Mouse (Mus musculus) lung, adult 2 months (tissue): ENCODE measurements at regions not wholly inside any gene's neighbourhood (a gene's known extent, or its start where the extent isn't known, plus 50 kb on each side); places are given as distances from the start of the nearest gene placed in this dataset.

ENCODE experiments used
- CTCF ChIP-seq: fragments of 200-500 bp; IDR thresholded peaks from 2 replicates; pipeline ENCODE4 v1.5.1; 2011; ENCODE audit warnings: mild to moderate bottlenecking, low read length, control low read depth; ENCODE audit not compliant: insufficient read depth
- POLR2A ChIP-seq: fragments of 200-500 bp; IDR thresholded peaks from 2 replicates; pipeline ENCODE4 v1.6.1; 2011; ENCODE audit warnings: low read depth, mild to moderate bottlenecking, control low read depth, low read length, borderline replicate concordance; ENCODE audit errors: extremely low read depth

DNA sequence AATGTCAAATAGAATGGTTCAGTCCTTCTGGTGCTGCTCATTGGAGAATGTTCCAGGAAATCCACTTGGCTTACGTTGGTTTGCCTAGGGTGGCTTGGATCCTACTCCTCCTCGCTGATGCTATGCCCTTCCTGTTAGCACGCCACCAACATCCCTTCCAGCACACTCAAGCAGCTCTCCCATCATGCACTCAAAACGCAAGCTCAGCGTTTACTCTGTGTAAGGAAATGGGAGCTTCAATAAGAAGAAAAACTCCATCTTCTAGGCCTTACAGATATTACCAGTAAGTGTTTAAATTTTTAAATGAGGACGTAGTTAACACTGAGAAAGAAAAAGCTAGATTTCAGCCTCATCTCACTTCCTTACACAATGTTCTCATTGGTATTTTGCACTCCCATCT lies 523.7 kb downstream of the Gpam start:
- TF ChIP-seq CTCF (no peak), POLR2A (no peak)
